Mouse (Mus musculus) cerebellum, adult 2 months (tissue): Measurements from ENCODE around the gene Acss3.

Source experiments
- CTCF ChIP-seq: fragments of 200-500 bp; IDR thresholded peaks from 2 replicates; pipeline ENCODE4 v1.5.1; 2011; ENCODE audit warnings: low read depth, mild to moderate bottlenecking, control low read depth, low read length, moderate library complexity, borderline replicate concordance; ENCODE audit not compliant: insufficient read depth
- POLR2A ChIP-seq: fragments of 200-500 bp; IDR thresholded peaks from 2 replicates; pipeline ENCODE4 v1.6.1; 2011; ENCODE audit warnings: low read length, control low read depth, borderline replicate concordance; ENCODE audit not compliant: insufficient read depth

GRCm38 (mm10) chr10:106938851-106939250 is 184.6 kb downstream of the Acss3 start:
- TF ChIP-seq CTCF = no peak
- TF ChIP-seq POLR2A = no peak
